Mouse (Mus musculus): ENCODE data around the gene Ccdc187. TPM values are rescaled to one million over a fixed set of nuclear protein-coding genes. Genes with fewer than 3 reads are reported as not detected.
A peak's percentile ranks its signal among the peaks of the same experiment; 100 is the strongest.

Gene Ccdc187
- polyA plus RNA-seq, 1 experiment: not detected

- no peak for DNase-seq (ENCODE audit: low read depth in 1 of 2, low spot score in 2 of 2)
- H3K36me3 ChIP-seq (ENCODE audit: control insufficient read depth, insufficient read depth, low read length): no peaks in the 10 kb centered on the region
- no peaks in the 10 kb centered on the region for H3K4me1 ChIP-seq (ENCODE audit: control insufficient read depth, insufficient read depth, insufficient read length)
- 91% methylated on average over 6 of the region's 6 CpGs for WGBS
- no peak overlapping the region for H3K4me3 ChIP-seq (ENCODE audit: extremely low read depth, insufficient read depth, insufficient read length)
- no peaks in the 10 kb centered on the region for H3K27me3 ChIP-seq (ENCODE audit: control insufficient read depth, insufficient read depth, low read length)
- no peak overlapping the region for H3K27ac ChIP-seq (ENCODE audit: insufficient read depth, low read length)
- TF ChIP-seq CTCF (IDR thresholded peaks at IDR 0.05; ENCODE audit: extremely low read depth, insufficient read depth, insufficient read length, insufficient replicate concordance) (no peak), POLR2A (IDR thresholded peaks at IDR 0.05; ENCODE audit: low read depth, low read length) (no peak)
Measured at GRCm38 (mm10) chr2:26330702-26331101, 36.3 kb upstream of the Ccdc187 start.

- H3K4me1 ChIP-seq (ENCODE audit: control insufficient read depth, insufficient read depth, insufficient read length): no peaks in the 10 kb centered on the region
- TF ChIP-seq POLR2A (IDR thresholded peaks at IDR 0.05; ENCODE audit: low read depth, low read length): no peak
- TF ChIP-seq CTCF (IDR thresholded peaks at IDR 0.05; ENCODE audit: extremely low read depth, insufficient read depth, insufficient read length, insufficient replicate concordance): no peak
- 91% methylated on average over 4 of the region's 4 CpGs for WGBS
Measured at GRCm38 (mm10) chr2:26330056-26330468, 35.7 kb upstream of the Ccdc187 start.

DNA sequence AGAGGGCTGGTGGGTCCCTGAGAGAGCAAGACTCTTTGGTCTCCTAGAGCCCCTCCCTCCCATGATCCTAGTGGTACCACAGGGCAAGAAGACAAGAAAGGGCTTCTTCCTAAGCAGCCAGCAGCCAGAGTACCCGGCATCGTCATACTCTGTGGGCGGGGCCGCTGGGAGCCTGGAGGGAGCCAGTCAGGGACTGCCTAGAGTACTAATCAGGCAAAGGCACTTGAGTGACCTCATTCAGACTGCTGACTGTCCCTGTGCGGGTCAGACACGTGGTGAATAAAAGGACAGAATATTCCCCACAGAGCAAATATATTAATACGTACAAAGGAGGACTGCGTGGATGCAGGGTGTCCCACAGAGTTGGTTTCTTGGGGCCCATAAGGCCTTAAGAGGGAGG lies 35.0 kb upstream of the Ccdc187 start:
- Histone ChIP-seq H3K4me1 (ENCODE audit: control insufficient read depth, insufficient read depth, insufficient read length) (no peaks in the 10 kb centered on the region), H3K4me3 (ENCODE audit: extremely low read depth, insufficient read depth, insufficient read length) (no peak overlapping the region), H3K36me3 (ENCODE audit: control insufficient read depth, insufficient read depth, low read length) (no peaks in the 10 kb centered on the region), H3K27me3 (ENCODE audit: control insufficient read depth, insufficient read depth, low read length) (no peaks in the 10 kb centered on the region), H3K27ac (ENCODE audit: insufficient read depth, low read length) (no peak overlapping the region)
- 90% methylated on average over 8 of the region's 8 CpGs for WGBS
- no peak for DNase-seq (ENCODE audit: low read depth in 1 of 2, low spot score in 2 of 2)
- TF ChIP-seq CTCF (IDR thresholded peaks at IDR 0.05; ENCODE audit: extremely low read depth, insufficient read depth, insufficient read length, insufficient replicate concordance): no peak
- TF ChIP-seq POLR2A (IDR thresholded peaks at IDR 0.05; ENCODE audit: low read depth, low read length): no peak

More at GRCm38 (mm10) chr2:26330056-26330468, 35.7 kb upstream of the Ccdc187 start:
- Histone ChIP-seq H3K27me3 (ENCODE audit: control insufficient read depth, insufficient read depth, low read length) (no peaks in the 10 kb centered on the region), H3K36me3 (ENCODE audit: control insufficient read depth, insufficient read depth, low read length) (no peaks in the 10 kb centered on the region), H3K27ac (ENCODE audit: insufficient read depth, low read length) (no peak overlapping the region), H3K4me3 (ENCODE audit: extremely low read depth, insufficient read depth, insufficient read length) (no peak overlapping the region)
- no peak for DNase-seq (ENCODE audit: low read depth in 1 of 2, low spot score in 2 of 2)

DNA sequence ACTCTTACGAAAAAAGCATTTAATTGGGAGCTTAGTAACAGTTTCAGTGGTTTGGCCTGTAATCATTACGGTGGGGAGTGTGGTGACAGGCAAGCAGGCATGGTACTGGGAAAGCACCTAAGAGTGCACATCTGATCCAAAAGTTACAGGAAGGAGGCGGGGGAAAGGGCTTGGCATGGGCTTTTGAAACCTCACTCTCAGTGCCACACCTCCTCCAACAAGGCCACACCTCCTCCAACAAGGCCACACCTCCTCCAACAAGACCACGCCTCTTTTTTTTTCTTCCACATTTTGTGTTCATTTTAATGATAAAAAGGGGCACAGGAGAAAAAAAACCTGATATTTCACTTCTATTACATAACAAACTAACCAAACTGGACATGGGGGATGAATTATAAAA lies 33.5 kb upstream of the Ccdc187 start:
- Histone ChIP-seq H3K27ac (ENCODE audit: insufficient read depth, low read length) (no peak overlapping the region), H3K4me1 (ENCODE audit: control insufficient read depth, insufficient read depth, insufficient read length) (no peaks in the 10 kb centered on the region), H3K27me3 (ENCODE audit: control insufficient read depth, insufficient read depth, low read length) (no peaks in the 10 kb centered on the region), H3K36me3 (ENCODE audit: control insufficient read depth, insufficient read depth, low read length) (peaks cover 3% of the 10 kb centered on the region), H3K4me3 (ENCODE audit: extremely low read depth, insufficient read depth, insufficient read length) (no peak overlapping the region)
- no peak for TF ChIP-seq POLR2A (IDR thresholded peaks at IDR 0.05; ENCODE audit: low read depth, low read length)
- TF ChIP-seq CTCF (IDR thresholded peaks at IDR 0.05; ENCODE audit: extremely low read depth, insufficient read depth, insufficient read length, insufficient replicate concordance): no peak
- no peak for DNase-seq (ENCODE audit: low read depth in 1 of 2, low spot score in 2 of 2)
- WGBS: 69% methylated on average over 4 of the region's 4 CpGs

DNA sequence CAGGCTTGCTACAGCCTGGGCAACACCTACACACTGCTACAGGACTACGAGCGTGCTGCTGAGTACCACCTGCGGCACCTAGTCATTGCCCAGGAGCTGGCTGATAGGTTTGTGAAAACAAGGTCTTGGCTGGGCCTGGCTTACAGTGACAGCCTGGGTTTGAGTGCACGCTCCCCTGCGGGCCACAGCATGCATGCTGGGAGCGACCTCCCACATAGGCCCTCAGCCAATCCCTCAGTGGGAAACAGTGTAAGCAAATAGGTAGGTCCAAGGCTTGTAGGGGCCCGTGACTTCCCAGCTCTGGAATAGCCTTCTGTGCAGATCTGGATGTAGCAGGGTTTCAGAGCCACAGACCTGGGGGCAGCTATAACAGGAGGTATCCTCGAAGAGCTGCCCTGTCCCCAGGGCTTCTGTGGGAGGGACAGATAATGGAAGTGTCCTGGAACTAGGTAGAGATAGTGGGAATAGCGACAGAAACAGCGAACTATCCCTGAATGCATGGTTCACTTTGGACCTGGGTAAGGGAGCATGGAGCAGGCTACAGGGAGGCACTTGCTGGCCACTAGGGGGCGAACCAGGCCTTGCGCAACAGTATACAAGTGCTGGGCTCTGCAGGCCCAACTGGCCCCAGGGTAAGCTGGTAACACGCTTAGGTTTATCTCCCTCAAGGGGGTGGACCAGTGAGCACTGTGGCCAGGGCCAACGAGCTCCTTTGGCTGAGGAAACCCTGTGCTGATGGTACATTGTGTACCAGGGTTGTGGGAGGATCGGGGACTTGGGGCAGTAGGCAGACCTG lies 31.2 kb upstream of the Ccdc187 start:
- DNase-seq (ENCODE audit: low read depth in 1 of 2, low spot score in 2 of 2): peak; percentile 33 to 37
- 68% methylated on average over 15 of the region's 15 CpGs for WGBS
- Histone ChIP-seq H3K4me1 (ENCODE audit: control insufficient read depth, insufficient read depth, insufficient read length) (no peaks in the 10 kb centered on the region), H3K27ac (ENCODE audit: insufficient read depth, low read length) (no peak overlapping the region), H3K27me3 (ENCODE audit: control insufficient read depth, insufficient read depth, low read length) (no peaks in the 10 kb centered on the region), H3K4me3 (ENCODE audit: extremely low read depth, insufficient read depth, insufficient read length) (no peak overlapping the region), H3K36me3 (ENCODE audit: control insufficient read depth, insufficient read depth, low read length) (peaks cover 3% of the 10 kb centered on the region)
- TF ChIP-seq POLR2A (IDR thresholded peaks at IDR 0.05; ENCODE audit: low read depth, low read length) (no peak), CTCF (IDR thresholded peaks at IDR 0.05; ENCODE audit: extremely low read depth, insufficient read depth, insufficient read length, insufficient replicate concordance) (peak; percentile 91)

DNA sequence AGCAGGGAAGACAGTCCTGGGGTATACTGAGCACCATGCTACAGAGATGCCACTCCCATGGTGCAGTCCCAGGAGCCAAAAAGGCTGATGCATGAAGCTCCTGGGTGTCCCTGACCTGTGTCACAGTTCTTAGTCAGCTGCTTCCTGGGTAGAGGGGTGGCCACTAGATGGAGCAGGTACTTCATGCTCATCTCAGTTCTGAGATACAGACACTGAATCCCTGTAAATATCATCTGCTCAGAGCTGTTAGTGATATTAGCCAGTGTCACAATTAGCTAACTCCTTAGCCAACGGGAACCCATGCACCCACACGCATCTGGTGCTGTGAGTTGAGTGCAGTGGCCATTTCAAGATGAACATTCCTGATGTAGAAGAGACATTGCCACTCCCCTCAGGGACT lies 30.6 kb upstream of the Ccdc187 start:
- WGBS: 88% methylated on average over 2 of the region's 2 CpGs

More for the DNA sequence above, 30.6 kb upstream of the Ccdc187 start:
- no peak for DNase-seq (ENCODE audit: low read depth in 1 of 2, low spot score in 2 of 2)
- Histone ChIP-seq H3K4me1 (ENCODE audit: control insufficient read depth, insufficient read depth, insufficient read length) (no peaks in the 10 kb centered on the region), H3K4me3 (ENCODE audit: extremely low read depth, insufficient read depth, insufficient read length) (no peak overlapping the region), H3K36me3 (ENCODE audit: control insufficient read depth, insufficient read depth, low read length) (peaks cover 3% of the 10 kb centered on the region), H3K27me3 (ENCODE audit: control insufficient read depth, insufficient read depth, low read length) (no peaks in the 10 kb centered on the region), H3K27ac (ENCODE audit: insufficient read depth, low read length) (no peak overlapping the region)
- no peak for TF ChIP-seq POLR2A (IDR thresholded peaks at IDR 0.05; ENCODE audit: low read depth, low read length)
- TF ChIP-seq CTCF (IDR thresholded peaks at IDR 0.05; ENCODE audit: extremely low read depth, insufficient read depth, insufficient read length, insufficient replicate concordance): no peak
